Mouse (Mus musculus): Measurements from ENCODE around the gene Rgs9.

The Rgs9 gene

DNA sequence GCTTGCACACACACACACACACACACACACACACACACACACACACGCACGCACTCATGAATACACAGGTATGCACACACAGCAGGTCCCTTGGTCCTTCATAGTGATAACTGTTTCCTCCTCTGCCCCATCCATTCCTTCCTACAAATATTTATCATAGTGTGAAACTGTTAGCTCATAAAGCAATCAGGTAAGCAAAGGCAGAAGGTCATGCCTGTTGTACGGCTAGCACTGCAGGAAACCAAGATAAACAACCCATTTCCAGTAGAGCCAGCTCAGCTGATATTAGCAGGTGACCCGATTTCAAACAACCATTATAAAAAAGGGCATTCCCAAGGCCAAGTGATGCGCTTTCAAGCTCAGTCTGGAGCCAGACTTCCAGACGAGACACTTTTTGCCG lies 116.8 kb downstream of the Rgs9 start:
- in situ Hi-C loops (cut with MboI, MseI) = loop anchor here (10.0 kb wide), 1 partner anchor 726 kb away; no protein-coding TSS in a partner anchor

DNA sequence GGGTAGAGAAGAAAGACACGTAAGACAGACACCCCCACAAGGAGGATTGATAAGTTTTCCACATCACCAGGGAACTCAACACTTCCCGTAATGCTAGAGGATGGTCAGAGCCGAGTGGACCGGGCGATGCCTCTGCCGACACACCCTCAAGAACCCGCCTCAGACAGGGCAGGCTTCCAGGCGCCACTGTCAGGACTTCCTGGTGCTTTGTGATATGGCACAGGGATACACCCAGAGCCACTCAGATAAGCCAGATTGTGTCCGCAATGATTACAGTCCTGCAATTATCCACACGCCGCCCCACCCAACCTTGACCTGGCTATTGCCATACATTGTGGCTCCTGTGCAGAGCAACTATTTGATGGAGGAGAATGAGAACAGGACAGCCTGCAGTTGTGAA lies 117.6 kb downstream of the Rgs9 start:
- in situ Hi-C loops (cut with MboI, MseI) = loop anchor here (10.0 kb wide), 1 partner anchor 725 kb away; no protein-coding TSS in a partner anchor

GRCm38 (mm10) chr11:109178788-109179518 lies 119.0 kb downstream of the Rgs9 start:
- in situ Hi-C loops (cut with MboI, MseI) = no loop called here

- in situ Hi-C loops (cut with MboI, MseI) = no loop called here
Observed at GRCm38 (mm10) chr11:109175376-109175969, 122.5 kb downstream of the Rgs9 start.
